Mouse (Mus musculus): Measurements from ENCODE around the gene Prima1.

Gene Prima1

DNA sequence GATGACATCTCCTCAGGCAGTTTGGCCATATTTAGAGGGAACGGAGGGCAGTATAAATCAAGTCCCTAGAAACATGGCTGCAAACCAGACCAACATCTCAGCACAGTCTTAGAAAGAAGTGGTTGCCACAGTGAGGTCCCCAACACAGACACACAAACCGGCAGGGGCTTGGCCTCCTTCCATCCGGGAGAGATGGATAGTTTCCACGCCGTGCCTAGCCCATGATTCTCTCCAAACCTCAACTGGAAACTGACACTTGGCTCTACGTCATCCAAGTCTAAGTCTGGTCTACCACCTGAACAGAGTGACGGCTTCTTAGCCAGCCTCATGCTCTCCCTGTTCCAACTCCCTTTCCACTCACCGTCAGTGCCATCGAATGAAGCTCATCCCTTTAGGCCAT lies 18.3 kb downstream of the Prima1 start:
- DNase-seq (ENCODE audit: low spot score in 2 of 2) = no peak

DNA sequence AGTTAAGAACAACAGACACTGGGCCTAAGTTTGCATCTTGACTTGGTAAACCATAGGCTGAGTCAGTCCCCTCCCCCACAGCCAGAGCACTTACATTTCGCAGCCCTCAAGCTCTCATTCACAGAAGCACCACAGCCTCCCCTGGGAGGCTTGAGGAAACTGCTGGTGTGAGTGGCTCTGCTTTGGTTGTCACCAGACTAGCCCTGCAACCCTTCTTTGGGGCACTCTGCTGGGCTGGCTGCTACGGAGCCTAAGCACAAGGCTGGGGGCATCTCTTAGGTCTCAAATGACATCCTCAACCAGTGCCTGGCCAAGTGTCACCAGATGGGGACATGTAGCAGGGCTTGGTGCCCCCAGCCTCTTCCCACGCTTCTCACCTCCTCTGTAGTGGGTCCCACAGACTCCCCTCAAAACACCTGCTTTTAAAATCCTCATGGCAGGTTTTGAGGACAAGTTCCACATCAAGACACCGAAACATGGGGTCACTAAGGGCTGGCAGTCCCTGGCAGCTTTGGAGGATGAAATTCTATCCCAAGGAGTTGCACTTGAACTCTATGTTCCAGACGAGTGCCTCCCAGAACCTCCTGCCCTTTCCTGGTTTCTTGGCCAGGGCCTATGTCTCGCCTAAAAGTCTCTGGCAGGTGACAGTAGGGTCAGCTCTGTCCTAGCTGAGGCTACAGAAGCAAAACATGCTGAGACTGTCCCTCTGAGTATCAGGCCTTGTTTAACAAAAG lies 25.9 kb downstream of the Prima1 start:
- DNase-seq (ENCODE audit: low spot score in 2 of 2) = no peak

DNA sequence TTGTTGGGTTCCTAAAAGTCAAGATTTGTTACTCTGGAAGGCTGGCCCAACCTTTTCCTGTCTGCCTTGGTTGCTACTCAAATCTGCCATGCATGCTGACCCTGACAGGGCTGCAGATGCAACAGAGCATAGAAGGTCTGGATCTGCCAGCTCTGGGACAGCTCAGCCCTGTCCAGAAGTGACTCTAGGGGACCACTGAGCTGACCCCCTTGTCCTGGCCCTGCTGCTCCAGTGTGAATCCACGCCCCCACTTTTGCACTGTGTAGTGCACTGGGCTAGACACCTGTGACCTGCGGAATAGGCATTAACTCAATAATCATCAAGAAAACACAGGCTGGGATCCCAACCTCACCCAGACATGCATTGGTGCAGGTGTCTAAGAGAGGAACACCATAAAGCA lies 27.2 kb downstream of the Prima1 start:
- DNase-seq (ENCODE audit: low spot score in 2 of 2) = no peak

- no peak for DNase-seq (ENCODE audit: low spot score in 2 of 2)
Measured at GRCm38 (mm10) chr12:103214270-103214669, 27.7 kb downstream of the Prima1 start.

- no peak for DNase-seq (ENCODE audit: low spot score in 2 of 2)
Measured at GRCm38 (mm10) chr12:103213591-103213990, 28.4 kb downstream of the Prima1 start.

DNA sequence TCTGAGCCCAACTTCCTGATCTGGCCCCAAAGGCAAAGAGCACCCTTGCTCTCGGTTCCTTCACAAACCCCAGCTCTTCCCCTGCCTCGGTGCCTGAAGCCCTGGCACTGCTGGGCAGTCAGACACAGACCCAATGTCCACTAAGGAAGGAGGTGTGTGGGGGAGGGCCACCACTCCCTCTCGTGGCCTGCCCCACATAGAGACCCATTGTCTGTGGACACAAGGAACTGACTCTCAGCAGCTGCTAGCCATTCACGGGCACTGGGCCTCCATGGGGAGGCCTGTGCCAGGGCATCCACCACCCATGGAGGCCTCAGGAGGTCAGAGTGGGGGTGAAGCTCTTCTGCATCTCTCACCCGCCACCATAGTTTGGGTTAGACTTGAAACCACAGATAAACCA lies 30.9 kb downstream of the Prima1 start:
- DNase-seq (ENCODE audit: low spot score in 2 of 2) = no peak

GRCm38 (mm10) chr12:103209581-103209980 lies 32.4 kb downstream of the Prima1 start:
- no peak for DNase-seq (ENCODE audit: low spot score in 2 of 2)

- no peak for DNase-seq (ENCODE audit: low spot score in 2 of 2)
Measured at GRCm38 (mm10) chr12:103205561-103205960, 36.4 kb downstream of the Prima1 start.

DNA sequence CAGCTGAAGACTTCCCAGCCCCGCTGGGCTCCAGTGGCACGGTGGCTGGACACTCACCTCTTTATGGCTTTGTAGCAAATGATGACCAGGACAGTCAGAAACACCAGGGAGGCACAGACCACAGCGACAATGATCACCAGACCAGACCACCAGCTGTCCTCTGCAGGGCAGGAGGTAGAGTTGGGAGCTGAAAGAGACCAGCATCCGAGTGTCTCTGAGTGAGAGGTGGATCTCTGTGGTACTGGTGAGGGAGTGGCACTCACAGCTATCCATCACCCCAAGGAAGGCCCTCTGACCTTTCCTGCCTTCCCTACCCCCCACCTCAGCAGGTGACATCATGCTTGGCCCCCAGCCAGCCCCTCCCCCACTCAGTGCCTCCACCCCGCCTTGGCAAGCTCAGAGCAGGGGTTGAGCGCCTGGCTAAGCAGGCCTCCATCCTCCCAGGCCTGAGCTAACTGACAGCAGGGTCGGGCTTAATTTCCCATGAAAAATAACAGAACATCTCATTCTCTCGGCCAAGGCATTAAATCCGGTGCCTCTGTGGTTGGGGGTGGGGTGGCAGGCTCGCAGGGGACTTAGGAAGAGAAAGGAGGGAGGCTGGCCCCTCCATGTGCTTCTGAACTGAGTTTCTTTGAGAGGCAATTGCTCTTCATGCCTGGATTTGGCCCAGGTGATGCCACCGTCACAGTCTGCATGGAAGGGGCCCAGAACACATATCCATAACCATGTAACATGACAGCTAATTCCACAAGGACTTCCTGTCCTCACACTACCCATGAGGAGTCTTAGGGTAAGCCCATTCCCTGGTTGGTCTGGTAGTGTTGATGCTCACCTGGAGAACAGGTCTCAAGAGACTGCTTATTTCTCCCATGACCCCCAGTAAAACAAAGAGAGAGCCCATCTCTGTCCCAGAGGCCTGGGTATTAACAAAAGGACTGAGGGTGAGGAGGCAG lies 39.1 kb downstream of the Prima1 start:
- DNase-seq (ENCODE audit: low spot score in 2 of 2) = no peak

DNA sequence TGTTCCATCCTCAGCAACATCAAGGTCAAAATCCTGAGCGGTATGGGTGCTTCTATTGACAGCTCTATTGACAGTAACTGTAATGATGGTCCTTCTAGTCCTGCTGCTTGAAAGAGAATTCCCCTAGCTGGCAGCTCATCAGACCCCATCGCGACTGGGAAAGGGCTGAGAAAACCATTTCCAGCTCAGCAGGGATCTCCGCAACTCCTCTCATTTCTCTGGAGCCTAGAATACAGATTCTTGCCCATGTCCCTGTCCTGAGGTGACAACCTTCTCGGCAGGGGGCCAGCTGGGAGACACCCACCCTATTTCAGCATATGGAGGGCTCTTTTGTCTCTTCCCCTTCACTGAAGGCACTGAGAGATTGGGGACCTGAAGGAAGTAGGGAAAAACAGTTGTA lies 49.0 kb downstream of the Prima1 start:
- DNase-seq (ENCODE audit: low spot score in 2 of 2) = no peak

DNA sequence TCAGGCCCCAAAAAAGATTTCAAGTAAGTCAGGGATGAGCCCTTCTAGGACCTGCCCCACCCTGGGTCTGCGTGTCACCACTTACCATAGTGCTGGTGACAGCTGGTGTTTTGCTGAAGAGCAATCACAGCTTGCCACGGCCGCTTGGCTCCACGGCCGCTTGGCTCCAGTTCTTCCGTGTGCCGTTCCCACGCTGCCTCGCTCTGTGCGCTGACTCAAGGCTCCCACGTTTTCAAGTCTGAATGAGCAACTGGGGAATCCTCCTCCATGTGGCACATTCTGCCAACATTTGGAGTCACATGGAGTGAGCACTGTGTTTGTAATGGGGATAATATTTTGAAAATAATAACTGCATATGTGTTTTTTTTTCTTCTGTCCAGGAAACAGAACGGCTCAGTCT lies 52.2 kb downstream of the Prima1 start:
- no peak for DNase-seq (ENCODE audit: low spot score in 2 of 2)

GRCm38 (mm10) chr12:103188223-103188622 lies 53.7 kb downstream of the Prima1 start:
- no peak for DNase-seq (ENCODE audit: low spot score in 2 of 2)

DNA sequence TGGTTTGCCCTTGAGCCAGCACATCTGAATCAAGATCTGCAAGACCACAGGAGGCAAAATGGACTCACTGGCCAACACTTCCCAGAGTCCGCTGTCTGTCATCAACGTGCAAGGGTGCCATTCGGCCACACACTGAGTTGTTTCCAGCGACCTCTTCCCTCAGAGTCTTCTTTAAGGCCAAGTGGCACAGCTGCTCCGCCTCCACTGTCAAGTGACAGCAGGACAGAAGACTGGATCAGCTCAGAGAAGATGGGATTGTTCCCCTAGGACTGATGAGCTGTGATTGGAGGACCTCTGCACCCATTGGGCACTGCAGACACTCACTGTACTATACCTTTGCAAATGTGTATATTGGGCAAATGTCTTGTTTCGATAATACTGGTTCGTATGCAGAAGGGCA lies 54.9 kb downstream of the Prima1 start:
- no peak for DNase-seq (ENCODE audit: low spot score in 2 of 2)

GRCm38 (mm10) chr12:103183057-103183456 lies 58.9 kb downstream of the Prima1 start:
- no peak for DNase-seq (ENCODE audit: low spot score in 2 of 2)

- no peak for DNase-seq (ENCODE audit: low spot score in 2 of 2)
Measured at GRCm38 (mm10) chr12:103168892-103169291, 73.1 kb downstream of the Prima1 start.

- DNase-seq (ENCODE audit: low spot score in 2 of 2) = no peak
Measured at GRCm38 (mm10) chr12:103164101-103165030, 77.6 kb downstream of the Prima1 start.

- DNase-seq (ENCODE audit: low spot score in 2 of 2) = no peak
Measured at GRCm38 (mm10) chr12:103163596-103163995, 78.4 kb downstream of the Prima1 start.

DNA sequence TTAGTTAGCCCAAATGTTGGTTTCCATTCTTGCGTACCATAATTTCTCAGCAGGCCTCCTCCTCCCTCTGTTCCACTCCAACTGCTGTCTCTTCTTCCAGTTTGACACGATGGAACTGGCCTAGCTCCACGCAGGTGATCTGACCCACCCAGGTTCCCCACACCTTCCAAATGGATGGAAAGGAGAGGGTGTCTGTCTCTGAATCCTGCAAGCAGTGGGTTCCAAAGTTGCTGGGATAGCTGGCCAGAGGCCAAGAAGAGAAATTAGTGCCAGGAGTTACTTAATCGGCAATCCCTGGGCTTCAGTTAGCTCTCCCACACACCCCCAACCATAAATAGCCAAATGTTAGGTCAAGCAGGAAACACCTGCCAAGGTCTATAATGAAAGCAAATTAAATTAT lies 81.2 kb downstream of the Prima1 start:
- no peak for DNase-seq (ENCODE audit: low spot score in 2 of 2)

DNA sequence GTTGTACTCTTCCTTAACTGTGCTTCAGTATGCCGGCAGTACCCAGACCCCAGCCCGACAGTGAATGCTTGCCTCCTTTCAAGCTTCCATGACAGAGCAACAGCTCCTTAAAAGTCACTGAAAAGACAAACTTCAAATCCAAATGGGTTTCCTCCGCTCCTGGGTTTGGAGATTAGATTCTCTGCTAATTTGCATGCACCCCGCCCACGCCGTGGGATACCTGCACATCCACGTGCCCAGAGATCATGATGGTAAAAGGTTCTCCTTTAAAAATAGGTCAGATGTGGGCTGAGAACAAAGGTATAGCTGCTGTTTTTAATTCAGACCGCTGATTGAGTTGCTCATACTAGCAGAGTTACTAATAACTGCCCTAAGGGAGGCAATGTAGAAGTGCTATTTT lies 82.9 kb downstream of the Prima1 start:
- no peak for DNase-seq (ENCODE audit: low spot score in 2 of 2)

DNA sequence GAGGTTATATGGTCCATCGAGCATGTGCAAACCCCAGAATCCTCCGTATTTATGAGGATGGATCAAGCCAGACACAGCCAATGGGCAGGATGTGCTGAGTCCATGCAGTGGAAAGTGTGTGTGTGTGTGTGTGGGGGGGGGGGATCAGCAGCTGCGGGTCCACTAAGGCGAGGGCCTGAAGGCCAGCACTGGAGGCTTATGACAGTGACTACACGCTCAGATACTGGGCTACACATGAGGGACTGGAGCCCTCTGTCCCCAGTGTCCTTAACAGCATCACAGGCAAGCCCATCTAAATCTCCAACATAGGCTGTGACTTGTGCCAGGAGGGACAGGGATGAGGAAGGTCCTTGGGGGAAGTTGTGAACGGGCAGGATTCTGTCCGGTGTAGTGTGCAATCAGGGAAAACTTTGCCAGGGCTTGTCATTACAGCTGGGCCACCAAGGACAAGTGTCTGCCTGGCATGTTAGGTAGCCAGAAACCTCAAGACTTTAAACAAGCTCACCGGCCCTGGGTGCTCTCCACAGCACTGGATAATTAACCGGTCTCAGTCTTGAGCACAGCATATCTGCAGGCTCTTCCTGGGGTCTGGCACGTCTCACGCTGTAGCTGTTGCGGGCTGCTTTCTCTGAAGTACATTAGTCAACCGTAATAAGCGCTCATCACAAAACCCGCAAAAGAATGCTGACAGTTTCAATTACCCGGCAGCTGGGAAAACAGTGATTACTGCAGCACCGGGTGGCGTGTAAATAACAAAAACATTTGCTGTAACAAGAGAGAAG lies 84.6 kb downstream of the Prima1 start:
- no peak for DNase-seq (ENCODE audit: low spot score in 2 of 2)

DNA sequence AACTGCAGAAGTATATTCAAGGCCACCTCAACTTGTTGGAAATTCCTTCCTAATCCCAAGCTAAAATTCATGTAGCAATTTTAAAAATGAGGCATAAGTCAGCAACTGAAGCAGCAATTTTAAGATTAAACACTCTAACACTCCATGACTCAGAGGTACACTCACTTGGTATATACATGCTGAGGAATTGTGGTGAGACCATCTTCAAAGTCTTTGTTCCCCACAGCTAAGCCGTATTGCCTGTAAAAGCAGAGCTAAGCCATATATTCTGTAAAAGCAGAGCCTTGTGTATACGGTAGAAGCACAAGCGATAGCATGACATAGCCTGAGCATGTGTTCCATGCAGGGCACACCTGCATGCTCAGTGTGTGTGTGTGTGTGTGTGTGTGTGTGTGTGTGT lies 86.5 kb downstream of the Prima1 start:
- no peak for DNase-seq (ENCODE audit: low spot score in 2 of 2)
